Mouse (Mus musculus) heart, postnatal 0 days (tissue): ENCODE results near the gene Speer4e.
"Not testable (repeated sequence)": the region's sequence is repeated elsewhere in the genome, so short reads cannot be mapped to it uniquely, and the experiment has no call there.

ENCODE experiments used
- CTCF ChIP-seq: IDR thresholded peaks from 2 replicates; pipeline ENCODE4 v1.5.1; 2016; ENCODE audit warnings: antibody characterized with exemption, control low read depth, low read depth
- EP300 ChIP-seq: IDR thresholded peaks from 2 replicates; pipeline ENCODE4 v1.6.1; 2016; ENCODE audit warnings: antibody characterized with exemption, low read depth

DNA sequence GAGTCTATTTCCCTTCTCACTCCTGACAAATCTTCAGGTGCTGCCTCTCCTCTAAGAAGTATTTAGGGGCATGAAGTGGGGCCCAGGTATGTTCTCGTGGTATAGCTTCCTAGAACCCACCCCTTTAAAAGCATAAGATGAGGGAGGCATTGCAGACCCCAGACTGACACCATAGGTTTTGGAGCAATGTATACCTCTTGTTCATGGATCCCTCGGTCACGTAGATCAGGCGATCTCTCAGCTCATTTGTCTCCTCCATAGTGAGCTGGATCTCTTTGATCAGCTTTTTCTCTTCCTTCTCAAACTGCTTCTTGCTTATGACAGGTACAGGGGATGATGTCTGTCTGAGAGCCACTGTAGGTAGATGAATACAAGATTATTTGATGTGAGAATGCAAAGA, 39.1 kb upstream of the Speer4e start:
- not testable (repeated sequence) for TF ChIP-seq EP300, CTCF
